8 mouse cellular contexts compared by ENCODE assay signal in the genomic region with DNA sequence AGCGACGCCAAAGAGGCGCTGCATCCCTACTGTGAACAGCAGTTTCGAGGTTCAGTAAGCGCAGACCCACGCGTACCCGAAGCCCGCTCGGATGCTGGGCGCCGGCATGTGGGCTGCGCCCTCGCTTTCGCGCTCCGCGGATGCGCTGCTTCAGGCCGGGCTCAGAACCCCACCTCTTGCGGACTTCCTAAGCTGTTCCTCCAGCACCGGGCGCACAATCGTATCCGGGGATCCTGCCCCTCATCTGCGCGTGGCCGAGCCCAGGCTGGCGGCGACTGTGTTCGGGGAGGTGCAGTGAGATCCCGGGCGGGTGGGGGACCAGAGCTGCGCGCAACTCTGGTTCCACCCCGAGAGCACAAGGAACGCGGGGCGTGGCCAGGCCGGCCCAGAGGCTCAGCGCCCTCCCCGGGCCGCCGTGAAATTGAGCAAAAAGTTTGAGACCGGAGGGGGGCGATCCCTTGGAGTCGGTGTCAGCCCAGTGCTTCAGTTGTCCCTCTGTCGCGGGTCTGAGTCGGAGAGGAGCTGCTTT. TPM values are rescaled to one million over a fixed set of nuclear protein-coding genes. Genes with fewer than 3 reads are reported as not detected.
A peak's percentile ranks its signal among the peaks of the same experiment; 100 is the strongest.
DNase-seq lines count a peak whose midpoint lies in the region; ATAC-seq and TF ChIP-seq lines count a peak whose summit lies in the region.

No protein-coding gene starts in this region.

- peak overlapping the region; percentile 99 for H3K4me2 ChIP-seq in embryonic facial prominence, embryonic 14.5 days (ENCODE audit: low read depth, low read length)
- H3K4me2 ChIP-seq in heart, embryonic 11.5 days: peak overlapping the region; percentile 99
- H3K4me2 ChIP-seq in lung, postnatal 0 days (replicated peaks; ENCODE audit: low read depth, low read length): peak overlapping the region; percentile 86

- H3K9ac ChIP-seq in embryonic facial prominence, embryonic 14.5 days (ENCODE audit: low read depth, low read length): peak overlapping the region; percentile 65
- peak overlapping the region; percentile 71 for H3K9ac ChIP-seq in heart, embryonic 11.5 days (ENCODE audit: low read depth, low read length)
- peak overlapping the region; percentile 69 for H3K9ac ChIP-seq in lung, postnatal 0 days (replicated peaks; ENCODE audit: low read depth)

- peak; percentile 35; the same call in 1 of the 2 replicates for TF ChIP-seq CTCF in lung, postnatal 0 days (IDR thresholded peaks at IDR 0.05)

- WGBS in embryonic facial prominence, embryonic 14.5 days: under 1% methylated on average over 32 of the region's 50 CpGs
- 1% methylated on average over 50 of the region's 50 CpGs for WGBS in heart, embryonic 11.5 days (ENCODE audit: insufficient replicate concordance)
- under 1% methylated on average over 49 of the region's 50 CpGs for WGBS in lung, postnatal 0 days

- H3K4me1 ChIP-seq in embryonic facial prominence, embryonic 14.5 days (ENCODE audit: control insufficient read depth, insufficient read depth, low read length): peaks cover 24% of the 10 kb centered on the region
- H3K4me1 ChIP-seq in heart, embryonic 11.5 days (ENCODE audit: control insufficient read depth, insufficient read depth, low read length): peaks cover 45% of the 10 kb centered on the region
- peaks cover 6% of the 10 kb centered on the region; the same call in 1 of the 2 replicates for H3K4me1 ChIP-seq in lung, postnatal 0 days (ENCODE audit: insufficient read depth, low read depth, low read length)

- peaks cover 43% of the 10 kb centered on the region for H3K27me3 ChIP-seq in embryonic facial prominence, embryonic 14.5 days (replicated peaks; ENCODE audit: control insufficient read depth, insufficient read depth, low read length)
- H3K27me3 ChIP-seq in heart, embryonic 11.5 days (ENCODE audit: control insufficient read depth, insufficient read depth, low read length): peaks cover 43% of the 10 kb centered on the region
- H3K27me3 ChIP-seq in lung, postnatal 0 days (replicated peaks; ENCODE audit: insufficient read depth, low read length): no peaks in the 10 kb centered on the region; the same call in 1 of the 2 replicates

- H3K27ac ChIP-seq in embryonic facial prominence, embryonic 14.5 days (replicated peaks; ENCODE audit: low read depth, low read length): peak overlapping the region; percentile 21; the same call in 1 of the 2 replicates
- no peak overlapping the region for H3K27ac ChIP-seq in heart, embryonic 11.5 days (ENCODE audit: low read depth, low read length)
- H3K27ac ChIP-seq in lung, postnatal 0 days (ENCODE audit: low read length): peak overlapping the region; percentile 92

- DNase-seq in CD4-positive helper T cell, adult 2 months (ENCODE audit: low read depth, low spot score): peak; percentile 51
- peak; percentile 24 for DNase-seq in T-cell, adult 2 months (ENCODE audit: low spot score)
- peak; percentile 85 for DNase-seq in embryonic facial prominence, embryonic 14.5 days (ENCODE audit: low spot score)
- DNase-seq in kidney, adult 9 months: peak; percentile 57
- peak; percentile 94 for DNase-seq in lung, postnatal 0 days (ENCODE audit: low spot score)
- peak; percentile 62 for DNase-seq in retina, embryonic 14.5 days (ENCODE audit: low spot score)

- no peaks in the 10 kb centered on the region for H3K9me3 ChIP-seq in embryonic facial prominence, embryonic 14.5 days (ENCODE audit: control insufficient read depth, low read length)
- no peaks in the 10 kb centered on the region for H3K9me3 ChIP-seq in heart, embryonic 11.5 days (replicated peaks; ENCODE audit: control insufficient read depth, low read length)
- H3K9me3 ChIP-seq in lung, postnatal 0 days (ENCODE audit: low read length): no peaks in the 10 kb centered on the region

- peak; percentile 41; the same call in 1 of the 2 replicates for ATAC-seq in embryonic facial prominence, embryonic 14.5 days (ENCODE audit: low read depth)
- ATAC-seq in heart, embryonic 11.5 days (replicated peaks; ENCODE audit: insufficient number of reproducible peaks, low FRiP score, low TSS enrichment): no peak
- peak; percentile 73 for ATAC-seq in lung, postnatal 0 days
- ATAC-seq in monocyte, adult 5-6 weeks (replicated peaks; ENCODE audit: insufficient number of reproducible peaks, low FRiP score, low TSS enrichment, poor library complexity, severe bottlenecking): no peak

- H3K4me3 ChIP-seq in embryonic facial prominence, embryonic 14.5 days (ENCODE audit: low read depth, low read length): peak overlapping the region; percentile 60
- H3K4me3 ChIP-seq in heart, embryonic 11.5 days (ENCODE audit: low read depth, low read length): peak overlapping the region; percentile 62
- H3K4me3 ChIP-seq in lung, postnatal 0 days (ENCODE audit: low read depth, low read length): peak overlapping the region; percentile 55

- TF ChIP-seq EP300 in lung, postnatal 0 days (IDR thresholded peaks at IDR 0.05): no peak

- peaks cover 7% of the 10 kb centered on the region; the same call in 1 of the 2 replicates for H3K36me3 ChIP-seq in embryonic facial prominence, embryonic 14.5 days (ENCODE audit: control insufficient read depth, insufficient read depth, low read length)
- no peaks in the 10 kb centered on the region for H3K36me3 ChIP-seq in heart, embryonic 11.5 days (ENCODE audit: control insufficient read depth, insufficient read depth, low read length)
- H3K36me3 ChIP-seq in lung, postnatal 0 days (ENCODE audit: insufficient read depth, low read length): 0 out of 2 replicates have a peak, but pooled peaks cover 5% of the 10 kb centered on the region

RNA-seq across cellular contexts. Expression of a gene that starts 2.1 kb away (rescaled TPM):
- polyA plus RNA-seq in embryonic facial prominence, embryonic 14.5 days (2014; fragmentation: Nextera tagmentation; extraction: Ambion mirVana): 7.8 and 8.4 TPM in 2 replicates
- polyA plus RNA-seq in heart, embryonic 11.5 days (2014; fragmentation: Nextera tagmentation; extraction: Ambion mirVana): 2.1 and 3.0 TPM in 2 replicates
- 38.6 and 56.3 TPM in 2 replicates for polyA plus RNA-seq in lung, postnatal 0 days (2015; fragmentation: Nextera tagmentation; extraction: Ambion mirVana)
- total RNA-seq in monocyte, adult 5-6 weeks (2017): not detected in 3 replicates

RNA-seq across cellular contexts. Expression of a gene that starts 38.9 kb away (rescaled TPM):
- polyA plus RNA-seq in embryonic facial prominence, embryonic 14.5 days (2014; fragmentation: Nextera tagmentation; extraction: Ambion mirVana): 122 and 145 TPM in 2 replicates
- polyA plus RNA-seq in heart, embryonic 11.5 days (2014; fragmentation: Nextera tagmentation; extraction: Ambion mirVana): 96.5 and 101 TPM in 2 replicates
- 89.5 and 97.7 TPM in 2 replicates for polyA plus RNA-seq in lung, postnatal 0 days (2015; fragmentation: Nextera tagmentation; extraction: Ambion mirVana)
- total RNA-seq in monocyte, adult 5-6 weeks (2017): 18.0 to 45.7 TPM (median 45.0 TPM) in 3 replicates

RNA-seq across cellular contexts. Expression of a gene that starts 48.4 kb away (rescaled TPM):
- 15.4 and 17.4 TPM in 2 replicates for polyA plus RNA-seq in embryonic facial prominence, embryonic 14.5 days (2014; fragmentation: Nextera tagmentation; extraction: Ambion mirVana)
- 14.7 and 17.1 TPM in 2 replicates for polyA plus RNA-seq in heart, embryonic 11.5 days (2014; fragmentation: Nextera tagmentation; extraction: Ambion mirVana)
- polyA plus RNA-seq in lung, postnatal 0 days (2015; fragmentation: Nextera tagmentation; extraction: Ambion mirVana): 9.1 and 9.8 TPM in 2 replicates
- 16.3 to 21.9 TPM (median 19.8 TPM) in 3 replicates for total RNA-seq in monocyte, adult 5-6 weeks (2017)

RNA-seq across cellular contexts. Expression of a gene that starts 53.4 kb away (rescaled TPM):
- not detected in 2 replicates for polyA plus RNA-seq in embryonic facial prominence, embryonic 14.5 days (2014; fragmentation: Nextera tagmentation; extraction: Ambion mirVana)
- polyA plus RNA-seq in heart, embryonic 11.5 days (2014; fragmentation: Nextera tagmentation; extraction: Ambion mirVana): not detected in 2 replicates
- 0.26 TPM in 1 of 2 replicates, not detected in the other for polyA plus RNA-seq in lung, postnatal 0 days (2015; fragmentation: Nextera tagmentation; extraction: Ambion mirVana)
- total RNA-seq in monocyte, adult 5-6 weeks (2017): not detected in 3 replicates

Comparison
In these comparisons a context has a peak if more than half of its experiments do, and no peak if none do; other contexts are left out.
1. DNase-seq: peak in every context shown above with its lines; median percentile 94 in lung, postnatal 0 days; 85 in embryonic facial prominence, embryonic 14.5 days; 62 in retina, embryonic 14.5 days; 57 in kidney, adult 9 months; 51 in CD4-positive helper T cell, adult 2 months; 24 in T-cell, adult 2 months.
2. ATAC-seq: peak in embryonic facial prominence, embryonic 14.5 days (single experiment) and lung, postnatal 0 days (single experiment); none in heart, embryonic 11.5 days (single experiment) and monocyte, adult 5-6 weeks (single experiment).
3. Peak in every context shown above with its lines, with median percentiles within 50 percentile points of each other: H3K4me2 ChIP-seq, H3K4me3 ChIP-seq and H3K9ac ChIP-seq.